Mouse (Mus musculus) embryo, embryonic 10.5 days (tissue): ENCODE measurements at regions not wholly inside any gene's neighbourhood (a gene's known extent, or its start where the extent isn't known, plus 50 kb on each side); places are given as distances from the start of the nearest gene placed in this dataset.
"Not testable (repeated sequence)": the region's sequence is repeated elsewhere in the genome, so short reads cannot be mapped to it uniquely, and the experiment has no call there.

Experiments used
- DNase-seq: peaks from one replicate; pipeline ENCODE4 v3.0.0-alpha.2; 2015; ENCODE audit warnings: low spot score

DNA sequence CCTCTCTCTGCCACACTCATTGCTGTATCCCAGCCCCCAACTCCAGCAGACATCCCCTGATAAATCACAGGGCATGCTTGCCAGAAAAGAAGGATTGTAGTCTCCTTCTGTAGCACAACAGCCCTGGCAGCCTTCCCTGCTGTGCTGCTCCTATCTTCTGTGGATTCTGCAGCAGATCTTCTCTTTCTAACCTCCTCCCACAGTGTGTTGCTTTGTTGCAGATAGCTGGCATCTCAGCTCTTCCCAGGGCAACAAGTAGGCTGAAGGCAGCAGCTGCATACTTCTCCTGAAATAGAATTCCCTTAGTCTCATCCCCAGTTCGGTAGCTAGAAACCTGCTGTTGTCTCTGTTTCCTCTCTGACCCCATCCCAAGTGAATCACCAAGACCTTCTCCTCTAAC, 77.7 kb downstream of the Amer1 start:
- DNase-seq = no peak

DNA sequence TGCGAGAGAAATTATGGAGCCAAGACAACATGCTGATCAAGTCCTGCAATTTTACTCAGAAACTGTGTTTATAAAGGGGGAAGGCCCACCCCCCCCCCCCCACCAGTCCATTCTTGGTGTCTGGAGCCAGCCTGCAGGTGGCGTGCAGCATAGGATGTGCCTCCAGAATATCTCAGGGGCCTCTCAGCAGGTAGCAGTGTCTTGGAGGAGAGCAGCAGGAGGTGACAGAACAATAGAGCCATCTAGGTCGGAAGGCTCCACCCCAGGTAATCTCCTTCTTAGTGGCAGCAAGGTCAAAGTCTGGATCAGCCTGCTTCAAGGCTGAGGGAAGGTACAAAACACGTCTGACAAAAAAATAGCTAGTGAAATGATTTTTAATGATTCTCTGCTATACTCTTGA, 79.3 kb downstream of the Amer1 start:
- not testable (repeated sequence) for DNase-seq

DNA sequence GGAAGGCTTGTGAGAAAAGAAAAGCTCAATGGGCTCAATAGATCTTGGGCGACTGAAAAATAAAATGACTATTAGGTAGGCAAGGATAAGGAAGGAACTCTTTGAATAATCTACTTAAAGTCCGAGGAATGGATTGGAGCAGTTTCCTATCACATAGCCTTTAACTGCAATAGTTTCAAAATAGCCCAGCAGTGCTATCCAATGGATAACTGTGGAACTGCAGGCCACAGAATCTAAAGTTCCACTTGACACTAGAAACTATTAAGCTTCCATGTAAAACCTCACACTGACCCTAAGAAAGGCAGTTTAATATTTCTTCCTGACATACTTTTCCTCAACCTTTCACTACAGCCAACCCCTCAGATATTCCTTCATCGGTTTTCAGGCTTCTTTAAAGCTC, 85.6 kb downstream of the Amer1 start:
- peak; percentile 60 for DNase-seq
